Mouse (Mus musculus) G1E (cell line): ENCODE measurements around the gene Eif2a. TPM values are rescaled to one million over a fixed set of nuclear protein-coding genes. Genes with fewer than 3 reads are reported as not detected.

Source experiments
- ATAC-seq: 2 replicates; pipeline ENCODE4 v1.8.0; 2016; ENCODE audit warnings: mild to moderate bottlenecking; ENCODE audit not compliant: insufficient number of reproducible peaks, poor library complexity, low FRiP score, severe bottlenecking; ENCODE audit errors: extremely low read depth
- DNase-seq: peaks from one replicate; pipeline ENCODE4 v3.0.0; 2012; ENCODE audit warnings: low spot score
- H3K27me3 ChIP-seq: 2 replicates; pipeline ENCODE4 v1.6.1; 2012; ENCODE audit warnings: mild to moderate bottlenecking, low read length, inconsistent platforms; ENCODE audit not compliant: insufficient read depth
- H3K36me3 ChIP-seq: replicated peaks from 2 replicates; pipeline ENCODE3; 2012; ENCODE audit warnings: mild to moderate bottlenecking, inconsistent platforms
- H3K4me1 ChIP-seq: 2 replicates; pipeline ENCODE4 v1.6.1; 2012; ENCODE audit warnings: low read depth, low read length, inconsistent platforms, mixed read lengths; ENCODE audit not compliant: insufficient read depth
- H3K4me3 ChIP-seq: 2 replicates; pipeline ENCODE4 v1.5.1; 2012; ENCODE audit warnings: low read depth, mild to moderate bottlenecking, inconsistent platforms, low read length, moderate library complexity, mixed read lengths
- H3K9me3 ChIP-seq: replicated peaks from 2 replicates; pipeline ENCODE4 v1.6.1; 2012; ENCODE audit warnings: inconsistent platforms
- CTCF ChIP-seq: IDR thresholded peaks from 2 replicates; pipeline ENCODE4 v1.5.1; 2012; ENCODE audit warnings: low read depth, low read length, inconsistent platforms, mixed read lengths
- GATA1 ChIP-seq: IDR thresholded peaks from 2 replicates; pipeline ENCODE4 v1.6.1; 2012; ENCODE audit warnings: borderline replicate concordance, low read length, inconsistent platforms, mixed read lengths
- GATA2 ChIP-seq: IDR thresholded peaks from 2 replicates; pipeline ENCODE4 v1.6.1; 2012; ENCODE audit warnings: low read depth, low read length, inconsistent platforms, borderline replicate concordance
- POLR2AphosphoS5 ChIP-seq: IDR thresholded peaks from 2 replicates; pipeline ENCODE4 v1.6.1; 2012; ENCODE audit warnings: low read depth, low read length, inconsistent platforms; ENCODE audit not compliant: insufficient replicate concordance
- TAL1 ChIP-seq: conservative IDR thresholded peaks from 2 replicates; pipeline ENCODE4 v1.6.1; 2012; ENCODE audit warnings: low read depth, low read length, inconsistent platforms, mixed read lengths
- polyA plus RNA-seq: library from polyadenylated mRNA; stranded (reverse); fragments of >175 nt; gene quantifications from 2 replicates; pipeline ENCODE4 v1.2.3, GENCODE M21; 2012
- total RNA-seq, 2 experiments: library from RNA; stranded (forward) in 1 of 2; stranded (reverse) in 1 of 2; fragments of 200-1000 nt in 1 of 2; fragments of >200 nt in 1 of 2; fragmentation: Nextera tagmentation in 1 of 2; gene quantifications; 2 replicates each; pipeline ENCODE4 v1.2.3; 2014 to 2017

The Eif2a gene
- total and polyA plus RNA-seq, 3 experiments, result 8.5 to 224 (median 95.3) TPM

- Histone ChIP-seq H3K4me3 (no peak overlapping the region), H3K27me3 (no peaks in the 10 kb centered on the region), H3K36me3 (peaks cover 36% of the 10 kb centered on the region), H3K4me1 (peaks cover 20% of the 10 kb centered on the region), H3K9me3 (no peaks in the 10 kb centered on the region)
- ATAC-seq (no peak), DNase-seq (no peak)
- no peak for TF ChIP-seq TAL1
- no peak for TF ChIP-seq GATA1
- TF ChIP-seq GATA2, result no peak
- TF ChIP-seq POLR2AphosphoS5, result no peak
- no peak for TF ChIP-seq CTCF
Measured at GRCm38 (mm10) chr3:58519536-58519935, 6.1 kb upstream of the Eif2a start.

GRCm38 (mm10) chr3:58520286-58520685 lies 5.3 kb upstream of the Eif2a start:
- Histone ChIP-seq H3K27me3 (no peaks in the 10 kb centered on the region), H3K9me3 (no peaks in the 10 kb centered on the region), H3K36me3 (peaks cover 36% of the 10 kb centered on the region), H3K4me1 (peaks cover 20% of the 10 kb centered on the region), H3K4me3 (no peak overlapping the region)
- DNase-seq (no peak), ATAC-seq (no peak)
- TF ChIP-seq TAL1, result no peak
- no peak for TF ChIP-seq CTCF
- TF ChIP-seq GATA2, result no peak
- no peak for TF ChIP-seq POLR2AphosphoS5
- no peak for TF ChIP-seq GATA1

- H3K4me1 ChIP-seq, result peaks cover 20% of the 10 kb centered on the region
Measured at GRCm38 (mm10) chr3:58521361-58521760, 4.3 kb upstream of the Eif2a start.

GRCm38 (mm10) chr3:58523386-58523785 lies 2.2 kb upstream of the Eif2a start:
- no peak for DNase-seq
- Histone ChIP-seq H3K36me3 (peaks cover 37% of the 10 kb centered on the region), H3K9me3 (no peaks in the 10 kb centered on the region), H3K4me1 (peaks cover 24% of the 10 kb centered on the region), H3K4me3 (no peak overlapping the region; the same call in 1 of the 2 replicates), H3K27me3 (no peaks in the 10 kb centered on the region)
- no peak for ATAC-seq
- TF ChIP-seq GATA1 (no peak), TAL1 (no peak), POLR2AphosphoS5 (no peak), GATA2 (no peak), CTCF (no peak)

More at GRCm38 (mm10) chr3:58521361-58521760, 4.3 kb upstream of the Eif2a start:
- Histone ChIP-seq H3K27me3 (no peaks in the 10 kb centered on the region), H3K36me3 (peaks cover 36% of the 10 kb centered on the region), H3K9me3 (no peaks in the 10 kb centered on the region), H3K4me3 (no peak overlapping the region)
- no peak for TF ChIP-seq POLR2AphosphoS5
- no peak for TF ChIP-seq GATA1
- TF ChIP-seq CTCF, result no peak
- no peak for TF ChIP-seq TAL1
- no peak for TF ChIP-seq GATA2
- ATAC-seq, result no peak
- DNase-seq, result no peak

- Histone ChIP-seq H3K36me3 (peaks cover 45% of the 10 kb centered on the region), H3K27me3 (no peaks in the 10 kb centered on the region), H3K4me3 (peak overlapping the region; percentile 96), H3K9me3 (no peaks in the 10 kb centered on the region), H3K4me1 (peaks cover 27% of the 10 kb centered on the region)
- no peak for DNase-seq
- no peak for ATAC-seq
- TF ChIP-seq GATA2, result no peak
- TF ChIP-seq CTCF, result no peak
- no peak for TF ChIP-seq GATA1
- no peak for TF ChIP-seq POLR2AphosphoS5
- no peak for TF ChIP-seq TAL1
Measured at GRCm38 (mm10) chr3:58524246-58524645, 1.4 kb upstream of the Eif2a start.

GRCm38 (mm10) chr3:58525166-58525565 lies 455 bp upstream of the Eif2a start:
- Histone ChIP-seq H3K36me3 (peaks cover 47% of the 10 kb centered on the region), H3K9me3 (no peaks in the 10 kb centered on the region), H3K4me1 (peaks cover 30% of the 10 kb centered on the region), H3K27me3 (no peaks in the 10 kb centered on the region), H3K4me3 (peak overlapping the region; percentile 96)
- ATAC-seq, result no peak
- DNase-seq, result peak; percentile 23
- TF ChIP-seq TAL1 (no peak), CTCF (no peak), GATA2 (no peak), POLR2AphosphoS5 (no peak), GATA1 (no peak)
